Mouse (Mus musculus): ENCODE data around the gene Tmem223.
"Not testable (repeated sequence)": the region's sequence is repeated elsewhere in the genome, so short reads cannot be mapped to it uniquely, and the experiment has no call there.

Tmem223 gene

GRCm38 (mm10) chr19:8770567-8771270 lies at the start of gene Tmem223:
TSS of gene Tmem223 (plus strand) at chr19:8770996.
- peak; percentile 81 for DNase-seq (ENCODE audit: low spot score)

GRCm38 (mm10) chr19:8721378-8721777 lies 49.4 kb upstream of the Tmem223 start:
- no peak for DNase-seq (ENCODE audit: low spot score)

GRCm38 (mm10) chr19:8722021-8722420 lies 48.8 kb upstream of the Tmem223 start:
- no peak for DNase-seq (ENCODE audit: low spot score)

DNA sequence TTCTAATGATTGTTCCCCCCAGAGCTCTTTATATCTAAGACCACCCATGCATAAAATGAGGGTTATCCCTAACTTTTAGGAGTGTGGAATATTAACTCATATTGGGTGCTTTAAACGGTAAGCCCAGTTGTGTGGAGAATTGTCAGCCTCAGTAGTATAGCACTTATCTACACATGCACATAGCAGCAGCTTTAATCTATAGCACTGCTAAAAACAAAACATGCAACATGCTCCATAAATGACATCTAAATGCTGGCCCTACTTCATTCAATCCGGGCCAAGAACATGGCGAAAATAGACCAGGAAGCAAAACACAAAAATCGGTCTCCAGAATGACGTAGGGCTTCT lies 48.3 kb upstream of the Tmem223 start:
- no peak for DNase-seq (ENCODE audit: low spot score)

GRCm38 (mm10) chr19:8722907-8723573 lies 47.8 kb upstream of the Tmem223 start, which contains the start of gene Slc3a2:
TSS of gene Slc3a2 (minus strand) at chr19:8723369.
- peak; percentile 94 for DNase-seq (ENCODE audit: low spot score)

- DNase-seq (ENCODE audit: low spot score), result no peak
Measured at GRCm38 (mm10) chr19:8723574-8724346, 47.0 kb upstream of the Tmem223 start.

- DNase-seq (ENCODE audit: low spot score), result no peak
Measured at GRCm38 (mm10) chr19:8724392-8724791, 46.4 kb upstream of the Tmem223 start.

DNA sequence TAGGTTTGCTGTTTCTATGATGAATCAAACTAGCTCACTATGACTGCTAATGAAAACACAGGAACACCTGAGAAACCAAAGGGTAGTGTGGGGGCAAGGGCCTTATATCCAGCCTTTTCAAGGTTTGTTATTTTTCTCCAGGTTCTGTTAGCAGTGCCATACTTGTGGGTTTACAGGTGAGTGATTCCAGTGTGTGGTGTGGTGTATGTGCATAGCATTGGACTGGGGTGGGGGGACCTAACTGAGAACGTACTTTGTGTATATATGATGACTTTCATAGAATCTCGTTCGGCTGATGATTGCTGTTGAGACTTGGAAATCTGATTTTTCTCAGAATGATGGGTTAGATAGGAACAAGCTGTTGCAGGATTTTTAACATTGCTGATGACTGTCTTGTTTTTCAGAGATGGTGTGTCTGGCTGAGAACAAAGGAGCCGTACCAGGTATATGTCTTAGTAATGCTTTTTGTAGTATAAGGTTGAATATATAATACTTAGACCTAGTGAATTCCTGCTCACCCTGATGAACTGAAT lies 45.6 kb upstream of the Tmem223 start:
- DNase-seq (ENCODE audit: low spot score), result no peak

DNA sequence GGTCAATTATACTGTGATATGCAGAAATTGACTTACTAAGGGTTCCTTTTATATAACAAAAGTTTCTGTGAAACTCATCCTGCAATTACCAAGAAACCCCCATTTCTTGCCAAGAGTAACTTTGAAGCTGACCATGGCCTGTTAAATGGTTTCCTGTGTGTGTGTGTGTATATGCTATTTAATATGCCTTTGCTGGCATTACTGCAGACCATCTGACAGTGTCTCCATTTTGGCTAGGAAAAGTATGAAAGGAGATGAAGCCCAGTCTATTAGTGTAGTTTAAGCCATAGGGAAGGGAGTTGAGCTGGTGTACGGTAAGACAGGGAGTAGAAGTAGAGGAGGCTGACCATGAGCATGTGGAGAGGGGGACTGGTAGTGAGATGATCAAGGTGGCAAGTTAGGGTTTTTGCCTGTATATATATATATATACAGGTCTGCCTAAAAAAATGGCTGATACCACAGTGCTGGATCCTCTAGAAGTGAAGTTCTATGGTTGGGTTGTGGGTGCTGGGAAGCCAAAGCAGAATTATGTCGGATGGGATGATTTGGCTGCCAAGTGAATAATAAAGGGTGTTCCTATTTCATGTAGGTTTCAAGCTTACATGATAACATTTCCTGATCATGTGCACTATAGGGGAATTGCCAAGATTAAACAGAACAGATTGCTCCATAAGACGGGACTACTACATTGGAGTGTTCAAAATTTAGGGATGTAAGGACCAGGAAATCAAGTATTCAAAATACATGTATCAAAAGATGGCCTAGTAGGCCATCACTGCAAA lies 44.0 kb upstream of the Tmem223 start:
- DNase-seq (ENCODE audit: low spot score), result no peak

DNA sequence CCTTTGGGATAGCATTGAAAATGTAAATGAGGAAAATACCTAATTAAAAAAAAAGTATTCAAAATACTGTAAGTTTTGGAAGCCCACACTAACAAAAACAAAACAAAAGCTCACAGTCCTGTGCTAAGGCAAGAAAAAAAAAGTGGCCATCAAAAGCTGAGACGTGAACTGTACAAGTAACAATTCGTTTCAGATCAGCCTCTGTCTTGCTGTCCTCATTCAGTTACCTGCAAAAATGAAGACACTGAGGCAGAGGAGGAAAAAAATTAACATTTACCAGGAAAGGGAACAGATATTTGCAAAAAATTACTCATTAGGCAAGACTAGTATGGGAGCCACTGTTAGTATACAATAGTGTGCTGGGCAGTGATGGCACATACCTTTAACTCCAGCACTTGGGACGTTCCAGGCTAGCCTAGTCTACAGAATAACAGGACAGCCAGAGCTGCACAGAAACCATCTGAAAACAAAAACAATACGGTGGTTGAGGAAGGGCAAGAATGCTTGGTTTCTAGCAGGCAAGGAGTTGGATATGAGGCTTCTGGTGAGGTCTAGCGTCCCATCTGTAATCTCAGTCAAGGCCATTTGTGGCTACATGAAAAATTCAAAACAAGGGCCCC lies 43.2 kb upstream of the Tmem223 start:
- DNase-seq (ENCODE audit: low spot score), result no peak

GRCm38 (mm10) chr19:8728335-8729099 lies 42.3 kb upstream of the Tmem223 start:
- not testable (repeated sequence) for DNase-seq (ENCODE audit: low spot score)

GRCm38 (mm10) chr19:8734334-8734733 lies 36.5 kb upstream of the Tmem223 start:
- DNase-seq (ENCODE audit: low spot score), result no peak

DNA sequence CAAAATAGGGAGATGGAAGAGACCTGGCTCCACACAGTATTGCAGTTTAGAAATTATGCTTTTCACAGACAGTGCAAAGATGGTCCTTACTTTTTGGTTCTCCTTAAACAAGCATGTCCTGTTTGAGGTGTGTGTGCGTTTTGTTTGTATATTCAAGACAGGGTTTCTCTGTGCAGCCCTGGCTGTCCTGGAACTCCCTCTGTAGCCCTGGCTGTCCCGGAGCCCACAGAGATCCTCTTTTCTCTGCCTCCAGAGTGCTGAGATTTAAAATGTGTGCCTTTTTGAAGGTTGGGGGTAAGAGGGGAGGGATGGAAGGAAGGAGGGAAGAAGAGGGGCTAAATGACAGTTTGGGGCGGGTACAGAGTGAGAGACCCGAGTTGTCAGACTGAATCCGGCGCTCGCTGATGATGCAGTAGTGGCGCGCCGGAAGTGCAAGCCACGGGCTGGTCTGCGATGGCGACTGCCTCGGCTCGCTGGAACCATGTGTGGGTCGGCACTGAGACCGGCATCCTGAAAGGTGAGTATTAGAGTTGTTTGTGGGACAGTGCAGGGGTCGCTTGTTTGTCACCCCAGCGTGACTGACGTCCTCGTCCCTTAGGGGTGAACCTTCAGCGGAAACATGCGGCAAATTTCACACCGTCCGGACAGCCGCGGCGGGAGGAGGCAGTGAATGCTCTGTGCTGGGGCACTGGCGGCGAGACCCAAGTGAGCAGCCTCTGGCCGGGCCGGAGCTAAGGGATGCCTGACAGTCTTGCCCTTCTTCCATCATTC lies 35.2 kb upstream of the Tmem223 start, which contains the start of gene Wdr74:
Wdr74 (plus strand) TSS at position 439 of the 771 bp plus-strand sequence.
- DNase-seq (ENCODE audit: low spot score), result peak; percentile 89

- no peak for DNase-seq (ENCODE audit: low spot score)
Measured at GRCm38 (mm10) chr19:8736160-8736467, 34.7 kb upstream of the Tmem223 start.

GRCm38 (mm10) chr19:8738911-8739310 lies 31.9 kb upstream of the Tmem223 start:
- no peak for DNase-seq (ENCODE audit: low spot score)

- no peak for DNase-seq (ENCODE audit: low spot score)
Measured at GRCm38 (mm10) chr19:8739646-8740045, 31.1 kb upstream of the Tmem223 start.

DNA sequence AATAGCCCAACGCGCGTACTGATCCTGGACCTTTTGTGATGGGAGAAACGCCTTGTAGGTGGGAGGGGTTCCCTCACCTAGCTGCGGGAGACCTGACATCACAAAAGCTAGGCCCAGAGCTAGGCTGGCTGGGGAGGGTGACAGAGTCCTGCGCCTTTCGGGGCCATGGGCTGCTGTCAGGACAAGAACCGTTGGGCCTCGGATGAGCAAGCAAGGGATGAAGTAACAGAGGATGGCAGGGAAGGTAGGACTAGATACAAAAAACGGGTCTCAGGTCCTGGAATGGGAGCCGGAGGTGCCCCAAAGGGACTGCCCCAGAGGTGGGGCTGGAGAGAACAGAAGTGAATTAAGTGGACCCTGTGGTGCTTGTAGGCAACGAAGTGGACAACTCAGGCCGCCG lies 30.2 kb upstream of the Tmem223 start, which contains the start of gene 1700092M07Rik:
1700092M07Rik (plus strand) TSS at position 116 of the 400 bp plus-strand sequence.
- DNase-seq (ENCODE audit: low spot score), result no peak

- peak; percentile 93 for DNase-seq (ENCODE audit: low spot score)
Measured at GRCm38 (mm10) chr19:8741243-8741869, 29.4 kb upstream of the Tmem223 start, which contains the start of gene Stx5a. TSS of gene Stx5a (plus strand) at chr19:8741413.

GRCm38 (mm10) chr19:8742176-8742575 lies 28.6 kb upstream of the Tmem223 start:
- no peak for DNase-seq (ENCODE audit: low spot score)
